Mouse (Mus musculus): ENCODE measurements around the gene Isca2. TPM values are rescaled to one million over a fixed set of nuclear protein-coding genes. Genes with fewer than 3 reads are reported as not detected.
A peak's percentile ranks its signal among the peaks of the same experiment; 100 is the strongest.

The Isca2 gene
- total RNA-seq, 2 experiments from 2014 or later = 88.4 to 92.6 TPM

DNA sequence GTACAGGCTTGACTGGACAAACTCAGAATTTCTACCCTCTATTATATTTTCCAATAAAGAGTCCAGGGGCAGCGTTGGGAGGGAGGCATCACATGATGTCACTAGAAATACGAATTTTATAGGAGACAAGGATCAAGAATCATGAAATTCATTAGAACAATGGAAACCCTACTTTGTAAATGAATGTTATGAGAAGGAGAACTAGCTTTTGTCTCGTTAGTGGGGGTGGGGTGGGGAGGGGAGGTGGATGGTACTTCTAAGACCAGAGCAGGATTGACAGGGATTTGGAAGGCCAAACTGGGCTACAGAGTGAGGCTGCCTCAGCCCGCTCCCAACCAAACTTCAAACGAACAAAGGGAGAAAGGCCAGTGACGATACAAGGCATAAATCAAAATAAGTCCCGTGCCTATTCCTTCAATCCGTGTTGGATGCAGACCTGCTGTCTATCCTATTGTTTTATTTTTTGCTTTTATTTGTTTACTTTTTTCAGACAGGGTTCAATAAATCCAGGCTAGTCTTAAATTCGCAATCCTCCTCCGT is 1.0 kb upstream of the Isca2 start:
- DNase-seq = peak in 1 of 2 experiments; percentile 19

GRCm38 (mm10) chr12:84773476-84773875 is 425 bp downstream of the Isca2 start:
- no peak for DNase-seq

GRCm38 (mm10) chr12:84774376-84774775 is 1.3 kb downstream of the Isca2 start:
- no peak for DNase-seq

DNA sequence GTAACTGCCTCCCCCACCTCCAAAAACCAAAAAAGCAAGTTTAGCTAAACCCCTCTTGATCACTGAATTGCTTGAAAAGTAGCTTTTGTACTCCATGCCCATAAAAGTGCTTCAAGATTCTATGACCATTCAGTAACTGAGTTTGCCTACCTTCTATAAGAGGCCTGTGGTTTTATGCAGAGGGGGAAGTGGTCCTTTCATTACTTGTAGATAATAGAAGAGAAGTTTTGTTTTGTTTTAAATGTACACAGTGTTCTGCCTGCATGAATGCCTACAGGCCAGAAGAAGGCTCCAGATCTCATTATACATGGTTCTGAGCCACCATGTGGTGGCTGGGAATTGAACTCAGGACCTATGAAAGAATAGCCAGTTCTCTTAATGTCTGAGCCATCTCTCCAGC is 3.2 kb downstream of the Isca2 start:
- no peak for DNase-seq

DNA sequence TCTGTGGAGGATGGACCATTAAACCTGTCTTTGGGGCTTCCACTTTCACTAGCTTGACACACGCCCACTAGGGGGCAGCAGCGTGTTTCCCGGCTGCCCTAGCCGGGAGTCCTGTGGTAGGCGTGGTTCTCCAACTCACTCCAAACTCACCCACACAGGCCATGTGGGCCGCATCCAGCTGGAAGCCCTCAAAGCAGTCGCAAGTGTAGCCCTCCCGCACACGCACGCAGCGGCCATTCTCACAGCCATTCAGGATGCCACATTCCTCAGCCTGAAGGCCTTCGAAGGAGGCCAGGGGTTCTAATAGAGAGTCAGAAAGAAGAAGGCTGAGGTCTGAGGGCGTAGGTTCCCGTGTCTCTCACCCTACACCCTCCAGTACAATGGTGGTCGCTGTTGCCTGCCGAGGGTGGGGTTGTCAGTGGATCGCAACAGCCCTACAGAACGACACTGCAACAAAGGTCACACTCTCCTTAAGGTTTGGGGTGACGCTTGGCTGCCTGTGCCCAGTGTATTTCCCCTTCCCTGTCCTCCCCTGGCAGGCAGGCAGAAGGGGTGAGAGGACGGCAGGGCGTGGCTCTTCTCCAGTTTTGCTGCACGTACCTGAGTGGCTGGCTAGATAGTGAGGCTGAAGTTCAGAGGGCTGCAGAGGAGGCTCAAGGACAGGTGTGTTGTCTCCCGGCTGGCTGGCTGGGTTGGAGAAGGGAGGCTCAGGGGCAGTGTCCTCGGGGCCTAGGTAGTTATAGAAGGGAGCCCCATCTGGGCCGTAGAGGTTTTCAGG is 11.7 kb downstream of the Isca2 start:
- DNase-seq = peak; percentile 90 to 93

DNA sequence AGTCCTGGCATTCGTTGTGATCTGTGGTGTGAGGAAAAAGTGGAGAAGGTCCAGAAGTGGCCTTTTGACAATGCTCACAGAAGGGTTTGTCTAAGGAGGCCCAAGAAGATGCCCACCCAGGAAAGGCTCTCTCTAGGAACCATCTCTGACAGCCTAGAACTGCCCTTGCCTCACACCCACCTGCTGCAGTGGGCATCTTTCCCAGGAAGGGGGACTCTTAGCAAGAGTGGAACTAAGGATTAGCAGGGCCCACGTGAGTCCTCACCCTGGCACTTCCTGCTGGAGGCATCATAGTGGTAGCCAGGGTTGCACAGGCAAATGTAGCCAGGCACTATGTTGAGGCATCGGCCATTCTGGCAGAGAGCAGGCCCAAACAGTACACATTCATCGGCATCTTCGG is 13.0 kb downstream of the Isca2 start:
- DNase-seq = no peak

- DNase-seq = peak; percentile 26 to 39
Measured at GRCm38 (mm10) chr12:84790853-84791252, 17.8 kb downstream of the Isca2 start.

DNA sequence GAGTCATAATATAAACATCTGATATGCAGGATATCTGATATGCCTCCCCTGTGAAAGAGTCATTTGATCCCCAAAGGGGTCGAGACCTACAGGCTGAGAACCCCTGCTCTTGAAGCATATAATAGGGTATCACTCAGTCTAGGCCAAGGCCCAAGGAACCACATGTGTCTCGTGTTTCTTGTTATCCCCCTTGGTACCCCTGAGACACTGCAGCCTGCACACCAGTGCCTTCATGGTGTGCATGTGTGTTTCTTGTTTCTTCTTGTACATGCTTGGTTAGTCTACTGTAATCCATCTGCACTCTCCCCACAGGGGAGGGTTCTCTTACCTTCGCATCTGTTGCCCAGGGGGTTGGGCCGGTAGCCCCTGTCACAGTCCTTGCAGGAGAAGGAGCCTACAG is 19.6 kb downstream of the Isca2 start:
- no peak for DNase-seq

DNA sequence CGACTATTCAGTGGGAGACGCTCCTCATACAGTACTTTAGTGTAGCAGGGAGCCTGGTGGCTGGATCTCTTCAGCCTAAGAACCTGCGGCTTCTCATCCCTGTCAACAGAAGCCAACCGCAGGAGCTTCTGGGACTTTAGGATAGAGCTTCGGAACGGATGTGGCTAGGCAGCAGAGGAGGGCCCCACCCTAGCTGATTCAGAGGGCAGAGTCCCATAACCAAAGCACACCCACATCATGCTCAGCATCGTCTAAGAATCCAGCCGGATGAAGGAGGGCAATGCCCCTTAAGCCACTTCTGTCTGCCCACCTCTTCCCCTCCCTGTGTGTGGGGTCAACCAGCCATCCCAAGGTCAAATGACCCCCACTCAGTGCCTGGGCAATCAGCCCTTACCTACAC is 21.6 kb downstream of the Isca2 start:
- DNase-seq = no peak

GRCm38 (mm10) chr12:84799086-84799485 is 26.0 kb downstream of the Isca2 start:
- DNase-seq = no peak

DNA sequence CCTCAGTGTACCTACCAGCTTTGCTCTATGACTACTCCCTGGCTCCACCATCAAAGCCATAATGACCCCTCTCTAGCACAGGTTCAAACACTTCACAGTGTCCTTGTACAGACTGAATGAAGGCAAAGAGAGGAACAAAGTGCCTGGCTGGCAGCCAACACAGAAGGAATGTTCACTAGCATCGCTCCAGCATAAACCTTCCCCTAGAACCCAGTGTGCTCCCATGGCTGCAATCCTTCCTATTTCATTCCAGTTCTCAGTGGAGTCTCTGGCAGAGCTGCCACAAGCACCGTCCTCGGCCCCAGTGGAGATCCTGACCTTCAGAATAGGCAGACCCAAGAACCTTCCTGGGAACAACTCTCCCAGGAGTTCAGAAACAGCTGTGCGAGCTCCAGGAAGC is 27.4 kb downstream of the Isca2 start:
- DNase-seq = peak; percentile 47 to 67

DNA sequence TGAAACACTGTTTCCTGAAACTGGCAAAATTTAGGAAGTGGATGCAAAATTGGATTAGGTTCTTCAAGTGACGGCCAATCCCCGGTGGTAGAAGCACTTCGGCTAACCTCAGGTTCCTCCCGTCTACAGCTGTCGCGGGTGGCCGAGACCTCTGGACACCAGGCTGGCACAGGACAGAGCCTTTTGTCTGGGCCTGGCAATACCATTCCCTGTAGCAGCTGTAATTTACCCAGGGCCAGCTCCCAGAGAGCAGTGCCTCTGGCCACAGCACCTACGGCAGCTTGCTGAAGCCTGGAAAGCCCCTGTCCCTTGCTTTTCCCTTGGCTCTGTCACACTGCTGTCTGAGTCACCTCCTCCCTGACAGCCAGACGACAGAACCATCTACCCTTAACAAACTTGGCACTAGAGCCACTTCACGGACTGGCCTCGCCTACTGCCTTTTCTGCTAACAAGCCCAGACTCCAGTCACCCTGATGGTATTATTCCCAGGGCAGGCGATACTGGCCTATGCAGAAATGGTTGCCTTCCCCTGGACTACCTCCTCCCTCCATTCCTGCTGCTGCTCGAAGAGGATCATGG is 28.6 kb downstream of the Isca2 start:
- peak; percentile 15 to 51 for DNase-seq

DNA sequence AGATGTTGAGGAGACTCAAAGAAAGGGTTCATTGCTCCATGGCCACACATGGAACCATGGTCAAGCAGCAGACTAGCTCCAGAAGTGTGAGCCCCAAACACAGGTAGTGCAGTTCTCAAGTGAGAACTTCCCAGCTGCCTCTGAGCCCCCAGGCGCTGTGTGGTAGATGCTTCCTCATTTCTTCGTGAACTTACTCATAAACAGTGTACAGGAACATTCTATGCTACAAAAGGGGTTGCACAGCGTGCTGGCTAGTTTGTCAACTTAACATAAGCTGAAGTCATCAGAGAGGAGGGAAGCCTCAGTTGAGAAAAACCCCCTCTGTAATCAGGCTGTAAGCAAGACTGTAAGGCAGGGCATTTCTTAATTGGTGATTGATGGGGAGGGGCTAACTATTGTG is 29.6 kb downstream of the Isca2 start:
- DNase-seq = no peak

GRCm38 (mm10) chr12:84805228-84805842 is 32.3 kb downstream of the Isca2 start:
- no peak for DNase-seq

DNA sequence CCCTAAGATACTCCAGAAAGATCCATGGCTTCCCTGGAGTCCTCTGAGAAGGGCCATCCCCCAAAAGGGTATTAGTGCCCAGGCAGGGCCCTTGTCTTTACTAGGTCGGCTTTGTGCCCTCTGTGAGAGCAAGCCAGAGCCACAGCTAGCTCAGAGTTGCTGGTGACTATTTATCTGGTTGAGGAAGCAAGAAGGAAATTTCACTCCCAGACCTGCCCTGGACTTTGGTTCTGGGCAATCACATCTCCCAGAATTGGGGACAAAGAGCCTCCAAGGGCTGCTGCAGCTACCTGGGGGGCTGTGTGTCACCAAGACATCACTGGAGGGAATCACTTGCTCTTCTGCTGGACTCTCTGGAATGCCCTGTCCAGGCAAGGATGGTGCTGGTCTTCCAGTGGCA is 33.0 kb downstream of the Isca2 start:
- no peak for DNase-seq

- DNase-seq = no peak
Measured at GRCm38 (mm10) chr12:84806726-84807125, 33.7 kb downstream of the Isca2 start.

- no peak for DNase-seq
Measured at GRCm38 (mm10) chr12:84807351-84807750, 34.3 kb downstream of the Isca2 start.

DNA sequence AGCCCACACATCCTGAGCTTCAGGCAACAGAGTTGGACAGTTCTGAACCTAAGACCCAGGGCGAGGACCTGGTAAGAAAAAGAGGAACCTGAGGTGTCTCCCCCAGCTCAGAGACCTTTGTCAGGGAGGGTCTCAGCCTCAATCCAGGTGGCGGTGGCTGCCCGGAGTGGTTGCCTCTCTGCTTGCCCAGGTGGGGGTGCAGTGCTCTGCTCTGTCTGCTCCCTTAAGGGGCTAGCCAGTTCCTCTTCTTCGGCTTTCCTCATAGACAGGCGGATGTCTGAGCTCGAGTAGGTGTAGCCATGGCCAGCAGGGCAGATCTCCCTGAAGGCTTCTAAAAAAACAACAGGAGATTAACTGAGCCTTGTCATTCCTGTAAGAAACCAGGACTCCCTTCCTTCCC is 36.0 kb downstream of the Isca2 start:
- DNase-seq = no peak

DNA sequence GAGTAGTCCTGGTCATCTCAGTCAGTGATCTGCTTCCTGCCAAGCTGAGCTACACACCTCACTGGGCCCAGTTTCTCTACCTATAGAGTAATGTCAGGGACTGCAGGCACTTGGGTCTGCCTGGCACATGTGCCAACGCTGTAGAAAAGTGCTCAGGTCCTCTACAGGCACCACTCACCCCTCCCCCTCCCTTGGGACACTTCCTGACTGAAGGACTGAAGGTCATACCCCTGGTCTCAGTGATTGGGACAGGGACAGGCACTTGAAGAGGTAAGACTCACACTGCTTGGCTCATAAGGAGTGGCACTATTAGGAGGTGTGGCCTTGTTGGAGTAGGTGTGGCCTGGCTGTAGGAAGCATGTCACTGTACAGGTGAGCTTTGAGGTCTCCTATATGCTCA is 37.8 kb downstream of the Isca2 start:
- no peak for DNase-seq

DNA sequence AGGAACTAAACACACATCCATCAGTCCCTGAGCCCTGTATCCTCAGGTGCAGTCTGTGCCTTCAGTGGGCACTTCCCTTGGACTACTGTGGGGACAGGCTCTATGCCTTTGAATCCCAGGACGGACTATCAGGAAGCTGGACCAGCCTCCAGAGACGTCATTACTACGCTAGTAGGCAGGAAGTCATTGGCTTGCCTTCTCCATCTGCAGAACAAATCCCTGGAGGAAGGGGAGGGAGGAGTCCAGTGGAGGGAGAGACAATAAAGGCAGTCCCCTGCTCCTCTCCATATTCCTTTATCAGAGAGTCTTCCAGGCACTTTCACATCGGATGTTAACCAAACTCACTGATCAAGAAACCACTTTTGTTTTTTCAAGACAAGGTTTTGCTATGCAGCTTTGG is 38.5 kb downstream of the Isca2 start:
- peak; percentile 36 to 39 for DNase-seq

DNA sequence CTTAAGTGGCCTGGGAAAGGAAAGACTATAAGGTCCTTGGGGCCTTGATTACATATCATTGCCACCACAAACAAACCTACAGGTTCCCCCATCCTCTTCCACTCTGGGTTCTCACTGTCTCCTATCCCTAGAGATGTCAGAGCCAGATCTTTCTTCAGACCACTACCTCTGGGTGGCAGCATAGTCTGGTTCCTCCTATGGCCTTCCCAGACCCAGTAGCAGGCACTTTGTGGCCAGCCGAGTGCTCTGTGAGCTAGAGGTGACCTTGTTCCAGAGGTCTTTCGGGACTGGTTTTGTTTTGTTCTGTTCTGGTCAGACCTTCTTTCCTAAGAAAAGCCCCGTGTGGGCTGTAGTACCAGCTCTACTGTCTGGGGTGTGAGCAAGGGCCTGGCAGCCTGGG is 39.0 kb downstream of the Isca2 start:
- DNase-seq = no peak

DNA sequence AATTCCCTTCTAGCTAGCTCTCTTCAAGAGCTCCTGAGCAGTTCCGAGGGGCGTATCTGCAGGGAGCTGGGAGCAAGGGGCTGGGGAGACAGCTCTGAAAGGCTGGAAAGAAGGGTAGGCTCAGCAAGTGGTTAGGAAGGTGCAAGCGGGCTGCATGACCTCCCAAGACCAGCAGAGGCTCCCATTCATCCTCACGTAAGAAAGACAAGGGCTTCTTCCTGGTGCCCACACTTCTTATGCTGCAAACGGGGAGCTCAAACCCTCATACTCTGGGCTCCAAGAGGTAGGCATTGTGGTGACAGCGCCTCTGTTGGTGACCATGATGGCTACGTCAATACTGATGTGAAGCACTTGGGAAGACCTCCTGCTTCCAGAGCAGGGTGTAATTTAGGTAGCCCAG is 40.7 kb downstream of the Isca2 start:
- no peak for DNase-seq

- DNase-seq = no peak
Measured at GRCm38 (mm10) chr12:84814663-84815325, 41.7 kb downstream of the Isca2 start.
